Comparison of ENCODE assay signal across 9 mouse cellular contexts in the genomic region with DNA sequence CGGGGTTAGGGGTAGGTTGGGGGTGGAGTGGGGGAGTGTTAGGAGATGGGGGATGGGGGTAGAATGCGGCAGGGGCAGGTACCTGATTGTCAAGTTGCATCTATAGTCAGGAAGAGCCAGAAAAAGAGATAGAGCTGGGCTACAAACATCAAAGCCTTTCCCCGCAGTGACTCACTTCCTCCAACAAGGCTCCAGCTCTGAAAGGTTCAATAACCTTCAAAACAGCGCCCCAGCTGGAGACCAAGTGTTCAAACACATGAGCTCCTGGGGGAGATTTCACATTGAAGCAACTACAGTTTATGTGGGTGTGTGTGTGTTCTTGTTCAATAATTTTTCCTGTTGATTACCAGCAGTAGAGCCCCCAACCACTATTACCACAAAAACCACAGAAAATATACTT. TPM values are rescaled to one million over a fixed set of nuclear protein-coding genes. Genes with fewer than 3 reads are reported as not detected.
DNase-seq lines count a peak whose midpoint lies in the region; ATAC-seq lines count a peak whose summit lies in the region.
"Had no signal": no experiment of that assay in that cellular context is flagged by ENCODE, and none has a peak within 500 bp of the region (broad histone marks: within the 10 kb centered on the region; RNA-seq: fewer than 3 reads in every experiment).

No protein-coding gene starts in this region.

- no peak overlapping the region for H3K9ac ChIP-seq in forebrain, embryonic 14.5 days (ENCODE audit: low read length)
- no peak overlapping the region for H3K9ac ChIP-seq in forebrain, embryonic 16.5 days (replicated peaks; ENCODE audit: low read depth, low read length)
- H3K9ac ChIP-seq: heart, embryonic 13.5 days had no signal

- no peak overlapping the region for H3K27ac ChIP-seq in forebrain, embryonic 14.5 days (ENCODE audit: low read depth, low read length)
- H3K27ac ChIP-seq in forebrain, embryonic 16.5 days (ENCODE audit: low read length): no peak overlapping the region
- H3K27ac ChIP-seq: heart, embryonic 13.5 days had no signal

- peak; percentile 9 for DNase-seq in forebrain, embryonic 14.5 days (ENCODE audit: low spot score)
- peak; percentile 30 for DNase-seq in ES-CJ7 (ENCODE audit: low read depth, low spot score)
- peak; percentile 50 for DNase-seq in embryo, embryonic 11 days
- DNase-seq in lung, postnatal 10 days: peak; percentile 70
- DNase-seq in thymus, postnatal 14 days: peak; percentile 84
- no peak for DNase-seq in cerebellum, adult 9-11 months
- DNase-seq in layer of hippocampus, adult 9-10 months (ENCODE audit: low spot score): no peak

- 64% methylated on average over 4 of the region's 4 CpGs for WGBS in forebrain, embryonic 14.5 days
- 63% methylated on average over 4 of the region's 4 CpGs for WGBS in forebrain, embryonic 16.5 days

- no peak for ATAC-seq in forebrain, embryonic 14.5 days
- no peak for ATAC-seq in forebrain, embryonic 16.5 days

- no peak overlapping the region for H3K4me2 ChIP-seq in forebrain, embryonic 14.5 days (ENCODE audit: low read length)
- no peak overlapping the region for H3K4me2 ChIP-seq in forebrain, embryonic 16.5 days (ENCODE audit: low read length)
- H3K4me2 ChIP-seq: heart, embryonic 13.5 days had no signal

- H3K27me3 ChIP-seq in forebrain, embryonic 14.5 days (replicated peaks; ENCODE audit: control insufficient read depth, insufficient read depth, low read length): no peaks in the 10 kb centered on the region
- no peaks in the 10 kb centered on the region for H3K27me3 ChIP-seq in forebrain, embryonic 16.5 days (replicated peaks; ENCODE audit: control insufficient read depth, insufficient read depth, low read length)
- H3K27me3 ChIP-seq: heart, embryonic 13.5 days had no signal

- no peaks in the 10 kb centered on the region for H3K9me3 ChIP-seq in forebrain, embryonic 14.5 days (replicated peaks; ENCODE audit: control insufficient read depth, low read length)
- no peaks in the 10 kb centered on the region for H3K9me3 ChIP-seq in forebrain, embryonic 16.5 days (ENCODE audit: control insufficient read depth, low read length)
- H3K9me3 ChIP-seq: heart, embryonic 13.5 days had no signal

- no peaks in the 10 kb centered on the region for H3K4me1 ChIP-seq in forebrain, embryonic 14.5 days (ENCODE audit: control insufficient read depth, insufficient read depth, low read length)
- H3K4me1 ChIP-seq in forebrain, embryonic 16.5 days (replicated peaks; ENCODE audit: control insufficient read depth, insufficient read depth, low read length): no peaks in the 10 kb centered on the region

- no peak overlapping the region for H3K4me3 ChIP-seq in forebrain, embryonic 14.5 days (ENCODE audit: low read depth, low read length)
- no peak overlapping the region for H3K4me3 ChIP-seq in forebrain, embryonic 16.5 days (replicated peaks; ENCODE audit: low read length)
- H3K4me3 ChIP-seq: heart, embryonic 13.5 days had no signal

- no peaks in the 10 kb centered on the region for H3K36me3 ChIP-seq in forebrain, embryonic 14.5 days (ENCODE audit: control insufficient read depth, insufficient read depth, low read length)
- H3K36me3 ChIP-seq in forebrain, embryonic 16.5 days (ENCODE audit: control insufficient read depth, insufficient read depth): no peaks in the 10 kb centered on the region
- H3K36me3 ChIP-seq: heart, embryonic 13.5 days had no signal

RNA-seq across cellular contexts. Expression of a gene that starts 34.4 kb away (rescaled TPM):
- polyA plus RNA-seq in forebrain, embryonic 14.5 days (2014; fragmentation: Nextera tagmentation; extraction: Ambion mirVana): 31.6 and 33.3 TPM in 2 replicates
- polyA plus RNA-seq in forebrain, embryonic 16.5 days (2015; fragmentation: Nextera tagmentation; extraction: Ambion mirVana): 31.2 and 33.5 TPM in 2 replicates

Comparison
In these comparisons a context has a peak if more than half of its experiments do, and no peak if none do; other contexts are left out.
1. DNase-seq: peak in forebrain, embryonic 14.5 days (single experiment), ES-CJ7 (single experiment), embryo, embryonic 11 days (single experiment), lung, postnatal 10 days (single experiment) and thymus, postnatal 14 days (single experiment); none in cerebellum, adult 9-11 months (single experiment) and layer of hippocampus, adult 9-10 months (single experiment).